Mouse (Mus musculus) olfactory bulb, adult 2 months (tissue): ENCODE results near the gene Kdm5c.

ENCODE experiments used
- CTCF ChIP-seq: fragments of 200-500 bp; IDR thresholded peaks from 2 replicates; pipeline ENCODE4 v1.5.1; 2012; ENCODE audit warnings: low read depth, mild to moderate bottlenecking, low read length, moderate library complexity; ENCODE audit not compliant: insufficient read depth
- POLR2A ChIP-seq: fragments of 200-500 bp; IDR thresholded peaks from 2 replicates; pipeline ENCODE4 v1.6.1; 2012; ENCODE audit warnings: mild to moderate bottlenecking, low read depth, low read length, moderate library complexity; ENCODE audit not compliant: insufficient read depth

DNA sequence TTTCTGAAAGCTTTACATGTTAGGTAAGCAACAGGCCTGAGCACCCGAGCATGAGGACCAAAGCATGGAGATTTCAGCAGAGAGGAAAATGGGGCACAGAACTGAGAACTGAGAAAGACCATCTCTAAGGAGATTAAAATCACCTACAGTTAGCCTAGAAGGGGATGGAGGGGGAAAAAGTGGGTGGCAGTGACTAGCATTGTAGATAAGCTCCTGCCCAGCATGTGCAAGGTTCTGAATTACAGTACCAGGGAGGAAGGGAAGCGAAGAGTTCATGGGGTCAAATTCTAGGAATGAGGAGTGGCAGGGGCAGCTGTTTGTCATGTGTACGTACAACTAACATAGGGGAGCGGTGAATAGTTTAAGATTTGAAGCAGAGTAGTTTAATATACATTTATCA, 87.7 kb downstream of the Kdm5c start:
- TF ChIP-seq POLR2A: no peak
- TF ChIP-seq CTCF: no peak
